Mouse (Mus musculus) G1E (cell line): ENCODE data around the gene Olfr465-ps1. TPM values are rescaled to one million over a fixed set of nuclear protein-coding genes. Genes with fewer than 3 reads are reported as not detected.

Source experiments
- ATAC-seq: 2 replicates; pipeline ENCODE4 v1.8.0; 2016; ENCODE audit warnings: mild to moderate bottlenecking; ENCODE audit not compliant: insufficient number of reproducible peaks, poor library complexity, low FRiP score, severe bottlenecking; ENCODE audit errors: extremely low read depth
- DNase-seq: peaks from one replicate; pipeline ENCODE4 v3.0.0; 2012; ENCODE audit warnings: low spot score
- H3K27me3 ChIP-seq: 2 replicates; pipeline ENCODE4 v1.6.1; 2012; ENCODE audit warnings: mild to moderate bottlenecking, low read length, inconsistent platforms; ENCODE audit not compliant: insufficient read depth
- H3K36me3 ChIP-seq: replicated peaks from 2 replicates; pipeline ENCODE3; 2012; ENCODE audit warnings: mild to moderate bottlenecking, inconsistent platforms
- H3K4me1 ChIP-seq: 2 replicates; pipeline ENCODE4 v1.6.1; 2012; ENCODE audit warnings: low read depth, low read length, inconsistent platforms, mixed read lengths; ENCODE audit not compliant: insufficient read depth
- H3K4me3 ChIP-seq: 2 replicates; pipeline ENCODE4 v1.5.1; 2012; ENCODE audit warnings: low read depth, mild to moderate bottlenecking, inconsistent platforms, low read length, moderate library complexity, mixed read lengths
- H3K9me3 ChIP-seq: replicated peaks from 2 replicates; pipeline ENCODE4 v1.6.1; 2012; ENCODE audit warnings: inconsistent platforms
- CTCF ChIP-seq: IDR thresholded peaks from 2 replicates; pipeline ENCODE4 v1.5.1; 2012; ENCODE audit warnings: low read depth, low read length, inconsistent platforms, mixed read lengths
- GATA1 ChIP-seq: IDR thresholded peaks from 2 replicates; pipeline ENCODE4 v1.6.1; 2012; ENCODE audit warnings: borderline replicate concordance, low read length, inconsistent platforms, mixed read lengths
- GATA2 ChIP-seq: IDR thresholded peaks from 2 replicates; pipeline ENCODE4 v1.6.1; 2012; ENCODE audit warnings: low read depth, low read length, inconsistent platforms, borderline replicate concordance
- POLR2AphosphoS5 ChIP-seq: IDR thresholded peaks from 2 replicates; pipeline ENCODE4 v1.6.1; 2012; ENCODE audit warnings: low read depth, low read length, inconsistent platforms; ENCODE audit not compliant: insufficient replicate concordance
- TAL1 ChIP-seq: conservative IDR thresholded peaks from 2 replicates; pipeline ENCODE4 v1.6.1; 2012; ENCODE audit warnings: low read depth, low read length, inconsistent platforms, mixed read lengths
- polyA plus RNA-seq: library from polyadenylated mRNA; stranded (reverse); fragments of >175 nt; gene quantifications from 2 replicates; pipeline ENCODE4 v1.2.3, GENCODE M21; 2012
- total RNA-seq, 2 experiments: library from RNA; stranded (forward) in 1 of 2; stranded (reverse) in 1 of 2; fragments of 200-1000 nt in 1 of 2; fragments of >200 nt in 1 of 2; fragmentation: Nextera tagmentation in 1 of 2; gene quantifications; 2 replicates each; pipeline ENCODE4 v1.2.3; 2014 to 2017

The Olfr465-ps1 gene
- total and polyA plus RNA-seq, 3 experiments, result 0.11 TPM; not detected in 2

DNA sequence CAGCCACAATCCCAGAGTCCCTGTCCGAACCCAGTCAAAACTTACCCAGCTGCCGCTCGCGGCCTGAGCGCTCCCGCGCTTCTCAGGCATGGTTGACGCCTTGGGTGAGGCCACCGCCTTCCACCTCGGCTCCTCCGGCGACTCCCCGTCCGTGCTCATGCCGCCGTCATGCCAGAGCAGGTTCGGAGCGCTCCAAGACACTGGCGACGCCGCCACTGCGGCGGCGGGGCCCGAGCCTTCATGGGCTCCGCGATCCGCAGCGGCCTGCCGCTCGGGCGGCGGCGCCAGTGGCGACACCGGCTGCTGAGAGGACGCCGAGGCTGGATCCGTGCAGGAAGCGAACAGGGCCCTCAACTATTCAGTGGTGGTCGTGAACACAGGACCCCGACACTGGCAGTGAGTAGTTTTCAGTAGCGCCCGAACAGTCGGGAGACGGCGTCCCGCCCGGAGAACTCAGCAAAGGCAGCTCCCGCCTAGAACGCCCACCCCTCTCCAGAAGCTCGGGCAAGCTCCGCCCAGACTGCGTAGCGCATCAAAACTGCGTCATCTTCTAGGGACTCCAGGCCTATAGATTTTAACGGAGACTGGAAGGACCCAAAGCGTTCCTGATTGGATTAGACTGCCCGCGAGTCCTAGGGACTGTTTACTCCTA lies 25.3 kb upstream of the Olfr465-ps1 start, which contains the start of gene Mfsd14b:
TSS of gene Mfsd14b (minus strand) at position 517 of the 652 bp plus-strand sequence.
- H3K27me3 ChIP-seq, result no peaks in the 10 kb centered on the region
- peak; percentile 91 for ATAC-seq
- peaks cover 7% of the 10 kb centered on the region for H3K36me3 ChIP-seq
- TF ChIP-seq CTCF (no peak), GATA2 (no peak)
- peak; percentile 76 for DNase-seq
- peaks cover 21% of the 10 kb centered on the region for H3K4me1 ChIP-seq
- no peaks in the 10 kb centered on the region for H3K9me3 ChIP-seq
- peak within 1 kb of the TSS; percentile 90 for H3K4me3 ChIP-seq

DNA sequence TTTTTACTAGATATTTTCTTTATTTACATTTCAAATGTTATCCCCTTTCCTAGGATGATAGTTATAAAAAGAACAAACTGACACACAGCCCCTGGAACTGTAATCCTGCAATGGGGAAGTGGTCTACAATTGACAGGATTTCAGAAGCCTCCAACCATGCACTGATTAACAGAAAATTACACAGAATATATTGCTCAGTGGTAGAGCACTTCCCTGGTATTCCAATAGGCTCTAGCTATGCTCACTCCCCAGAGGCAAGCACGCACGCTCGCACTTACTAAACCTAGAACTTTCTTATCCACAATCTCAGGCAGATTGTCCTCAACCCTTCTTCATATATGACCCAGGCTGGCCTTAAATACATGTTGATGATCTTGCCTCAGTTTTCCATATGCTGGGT lies 24.6 kb upstream of the Olfr465-ps1 start:
- peaks cover 4% of the 10 kb centered on the region for H3K36me3 ChIP-seq
- DNase-seq (no peak), ATAC-seq (no peak)
- H3K27me3 ChIP-seq, result no peaks in the 10 kb centered on the region
- TF ChIP-seq POLR2AphosphoS5 (no peak), CTCF (no peak), TAL1 (no peak), GATA1 (no peak), GATA2 (no peak)
- H3K4me3 ChIP-seq, result peak overlapping the region; percentile 90
- H3K4me1 ChIP-seq, result peaks cover 26% of the 10 kb centered on the region
- no peaks in the 10 kb centered on the region for H3K9me3 ChIP-seq

DNA sequence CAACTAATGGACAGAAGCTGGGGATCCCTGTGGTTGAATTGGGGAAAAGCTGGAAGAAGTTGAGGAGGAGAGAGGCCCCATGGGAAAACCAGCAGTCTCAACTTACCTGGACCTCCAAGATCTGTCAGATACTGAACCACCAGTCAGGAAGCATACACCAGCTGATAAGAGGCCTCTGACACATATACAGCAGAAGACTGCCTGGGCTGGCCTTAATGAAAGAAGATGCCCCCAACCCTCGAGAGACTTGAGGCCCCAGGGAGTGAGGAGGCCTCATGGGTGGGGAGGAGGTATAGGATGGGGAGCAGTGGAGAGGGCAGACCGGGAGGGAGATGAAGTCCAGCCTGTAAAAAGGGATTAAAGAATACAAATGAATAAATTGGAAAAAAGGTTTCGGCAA lies 16.9 kb upstream of the Olfr465-ps1 start:
- no peak for TF ChIP-seq GATA1
- TF ChIP-seq CTCF, result no peak
- TF ChIP-seq TAL1, result no peak
- no peak for TF ChIP-seq GATA2
- no peak for TF ChIP-seq POLR2AphosphoS5
- H3K27me3 ChIP-seq, result no peaks in the 10 kb centered on the region
- ATAC-seq (no peak), DNase-seq (no peak)
- no peaks in the 10 kb centered on the region for H3K36me3 ChIP-seq
- H3K4me3 ChIP-seq, result peak overlapping the region; percentile 33; the same call in 1 of the 2 replicates
- no peaks in the 10 kb centered on the region for H3K9me3 ChIP-seq
- peaks cover 30% of the 10 kb centered on the region for H3K4me1 ChIP-seq

DNA sequence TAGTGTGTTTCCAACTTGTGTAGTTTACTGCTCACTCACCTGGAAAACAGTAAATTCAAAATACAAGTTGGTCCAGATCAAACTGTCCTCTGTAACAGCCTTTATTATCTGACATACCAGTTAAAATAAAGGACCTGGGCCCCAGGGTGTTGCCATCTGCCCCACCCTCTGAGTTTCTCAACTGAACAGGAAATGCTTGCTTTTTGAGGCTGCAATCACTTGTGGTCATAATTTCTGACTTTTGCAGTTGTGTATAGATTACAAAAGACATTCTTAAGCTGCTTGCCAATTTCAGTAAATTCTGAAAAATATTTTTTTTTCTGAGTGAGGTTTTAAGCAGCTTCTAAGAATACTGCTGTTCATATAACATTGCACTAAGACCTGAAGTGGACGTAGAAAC lies 15.8 kb upstream of the Olfr465-ps1 start:
- Histone ChIP-seq H3K9me3 (no peaks in the 10 kb centered on the region), H3K27me3 (no peaks in the 10 kb centered on the region), H3K36me3 (no peaks in the 10 kb centered on the region), H3K4me1 (peaks cover 26% of the 10 kb centered on the region), H3K4me3 (no peak overlapping the region)
- TF ChIP-seq GATA1, result no peak
- TF ChIP-seq CTCF, result no peak
- TF ChIP-seq GATA2, result no peak
- TF ChIP-seq POLR2AphosphoS5, result no peak
- no peak for TF ChIP-seq TAL1
- DNase-seq (peak; percentile 40), ATAC-seq (peak; percentile 93)

DNA sequence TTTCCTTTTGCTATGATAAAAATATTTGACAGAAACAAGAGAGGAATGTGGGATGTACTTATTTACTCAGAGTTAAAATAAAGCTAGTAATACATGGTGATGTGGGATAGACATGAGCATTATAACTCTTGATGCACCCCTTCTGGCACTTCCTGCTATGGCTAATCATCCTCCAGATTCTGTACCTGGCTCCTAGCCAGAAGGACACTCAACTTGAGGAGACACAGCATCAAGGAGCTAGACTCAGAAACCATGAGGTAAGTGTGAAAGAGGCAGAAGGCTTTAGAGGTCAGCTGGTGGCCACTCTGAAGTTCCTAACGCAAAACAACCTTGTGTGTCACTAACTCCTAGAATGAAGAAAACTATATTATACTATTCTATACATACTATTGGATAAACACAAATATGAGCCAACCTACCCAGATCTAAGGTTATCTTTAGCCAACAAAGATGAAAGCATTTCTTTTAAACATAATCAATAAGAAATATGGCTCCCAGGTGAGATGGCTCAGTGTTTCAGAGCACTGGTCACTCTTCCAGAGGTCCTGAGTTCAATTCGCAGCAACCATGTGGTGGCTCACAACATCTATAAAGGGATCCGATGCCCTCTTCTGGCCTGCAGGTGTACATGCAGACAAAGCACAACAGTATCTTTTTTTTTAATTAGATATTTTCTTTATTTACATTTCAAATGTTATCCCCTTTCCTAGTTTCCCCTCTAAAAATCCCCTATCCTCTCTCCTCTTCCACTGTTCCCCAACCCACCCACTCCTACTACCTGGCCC lies 10.6 kb upstream of the Olfr465-ps1 start:
- DNase-seq (no peak), ATAC-seq (peak; percentile 26; the same call in 1 of the 2 replicates)
- H3K4me1 ChIP-seq, result peaks cover 7% of the 10 kb centered on the region
- H3K36me3 ChIP-seq, result no peaks in the 10 kb centered on the region
- H3K4me3 ChIP-seq, result no peak overlapping the region
- no peaks in the 10 kb centered on the region for H3K27me3 ChIP-seq
- TF ChIP-seq GATA1 (no peak), CTCF (no peak), GATA2 (no peak), TAL1 (no peak), POLR2AphosphoS5 (no peak)
- H3K9me3 ChIP-seq, result no peaks in the 10 kb centered on the region

DNA sequence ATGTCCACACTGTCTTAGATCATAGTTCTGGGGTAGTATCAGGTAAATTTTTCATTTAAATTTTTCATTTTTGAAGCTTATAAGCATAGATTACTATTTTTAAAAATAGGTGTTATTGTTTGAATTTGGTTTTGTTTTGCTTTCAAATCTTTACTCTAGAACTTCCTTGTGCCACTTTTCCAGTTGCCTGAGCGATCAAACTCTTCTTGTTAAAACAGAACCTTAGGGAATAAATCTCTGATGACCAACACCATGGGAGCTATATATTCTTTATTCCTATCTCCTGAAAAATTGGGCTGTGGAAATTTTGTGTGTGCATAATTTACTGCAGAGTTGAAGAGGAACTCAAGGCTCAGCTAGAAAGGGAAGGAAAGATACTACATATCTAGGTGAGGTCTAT lies 12.1 kb downstream of the Olfr465-ps1 start, which contains the start of gene Olfr466:
TSS of gene Olfr466 (plus strand) at position 301 of the 400 bp plus-strand sequence.
- Histone ChIP-seq H3K9me3 (no peaks in the 10 kb centered on the region), H3K27me3 (no peaks in the 10 kb centered on the region), H3K4me3 (no peak within 1 kb of the TSS), H3K4me1 (no peaks in the 10 kb centered on the region), H3K36me3 (no peaks in the 10 kb centered on the region)
- ATAC-seq (no peak), DNase-seq (no peak)
- TF ChIP-seq POLR2AphosphoS5 (no peak), CTCF (no peak), TAL1 (no peak), GATA1 (no peak), GATA2 (no peak)
